Mouse (Mus musculus) forebrain, embryonic 15.5 days (tissue): ENCODE results near the gene Ino80b. TPM values are rescaled to one million over a fixed set of nuclear protein-coding genes. Genes with fewer than 3 reads are reported as not detected.
A peak's percentile ranks its signal among the peaks of the same experiment; 100 is the strongest.

Experiments
- ATAC-seq: fragments of 200-750 bp; cut with Nextera tagmentation; replicated peaks from 2 replicates; pipeline ENCODE4 v1.8.0; 2017; ENCODE audit warnings: mild to moderate bottlenecking, moderate TSS enrichment, moderate library complexity
- H3K27ac ChIP-seq: fragments of 300-500 bp; sonication (generic); replicated peaks from 2 replicates; pipeline ENCODE4 v1.5.1; 2015; ENCODE audit warnings: mild to moderate bottlenecking, inconsistent platforms
- H3K27me3 ChIP-seq: fragments of 300-500 bp; sonication (generic); 2 replicates; pipeline ENCODE4 v1.6.1; 2015; ENCODE audit warnings: inconsistent platforms
- H3K36me3 ChIP-seq: fragments of 300-500 bp; sonication (generic); 2 replicates; pipeline ENCODE4 v1.6.1; 2015; ENCODE audit warnings: mild to moderate bottlenecking, inconsistent platforms
- H3K4me1 ChIP-seq: fragments of 300-500 bp; sonication (generic); 2 replicates; pipeline ENCODE4 v1.6.1; 2015; ENCODE audit warnings: inconsistent platforms
- H3K4me2 ChIP-seq: fragments of 300-500 bp; sonication (generic); replicated peaks from 2 replicates; pipeline ENCODE4 v1.6.1; 2015; ENCODE audit warnings: mild to moderate bottlenecking, inconsistent platforms
- H3K4me3 ChIP-seq: fragments of 300-500 bp; sonication (generic); 2 replicates; pipeline ENCODE4 v1.5.1; 2015; ENCODE audit warnings: mild to moderate bottlenecking, inconsistent platforms
- H3K9ac ChIP-seq: fragments of 300-500 bp; sonication (generic); replicated peaks from 2 replicates; pipeline ENCODE4 v1.6.1; 2015; ENCODE audit warnings: mild to moderate bottlenecking, inconsistent platforms
- H3K9me3 ChIP-seq: fragments of 300-500 bp; sonication (generic); 2 replicates; pipeline ENCODE4 v1.6.1; 2016; ENCODE audit warnings: inconsistent platforms
- WGBS: fragments of 180-500 bp; shearing (Covaris S2); methylation state at CpG from one replicate; pipeline ENCODE4 v1.1.7; 2015; ENCODE audit warnings: mixed read lengths; 5-methylcytosine and 5-hydroxymethylcytosine counted together
- polyA plus RNA-seq: library from polyadenylated mRNA; unstranded; fragments of >200 nt; fragmentation: Nextera tagmentation; extraction: Ambion mirVana; gene quantifications from 2 replicates; pipeline ENCODE4 v1.2.1, GENCODE M21; 2015

Gene Ino80b
- polyA plus RNA-seq, 1 experiment from 2014 or later, result 15.6 TPM

GRCm38 (mm10) chr6:83156259-83156684, 31.0 kb upstream of the Ino80b start, which contains the start of the genes Wdr54 and 1700003E16Rik:
Gene Wdr54, minus strand, starts transcription at chr6:83156397.
Gene 1700003E16Rik, plus strand, starts transcription at chr6:83156404.
- H3K27me3 ChIP-seq, result peaks cover 15% of the 10 kb centered on the region
- H3K27ac ChIP-seq, result peak within 1 kb of the TSS; percentile 49
- no peaks in the 10 kb centered on the region for H3K9me3 ChIP-seq
- peaks cover 20% of the 10 kb centered on the region for H3K4me1 ChIP-seq
- peak within 1 kb of the TSS; percentile 55 for H3K9ac ChIP-seq
- peak; percentile 92 for ATAC-seq
- H3K4me3 ChIP-seq, result peak within 1 kb of the TSS; percentile 50
- H3K36me3 ChIP-seq, result peaks cover 5% of the 10 kb centered on the region; the same call in 1 of the 2 replicates
- WGBS, result under 1% methylated on average over 32 of the region's 32 CpGs
- H3K4me2 ChIP-seq, result peak within 1 kb of the TSS; percentile 72

- H3K9me3 ChIP-seq, result no peaks in the 10 kb centered on the region
- ATAC-seq, result peak; percentile 47
- peak overlapping the region; percentile 49 for H3K27ac ChIP-seq
Measured at GRCm38 (mm10) chr6:83155552-83156238, 30.5 kb upstream of the Ino80b start.

GRCm38 (mm10) chr6:83153485-83153884, 28.3 kb upstream of the Ino80b start:
- Histone ChIP-seq H3K27me3 (no peaks in the 10 kb centered on the region), H3K9me3 (no peaks in the 10 kb centered on the region), H3K4me1 (peaks cover 20% of the 10 kb centered on the region), H3K27ac (no peak overlapping the region), H3K4me2 (no peak overlapping the region), H3K9ac (no peak overlapping the region), H3K36me3 (peaks cover 5% of the 10 kb centered on the region; the same call in 1 of the 2 replicates), H3K4me3 (no peak overlapping the region)
- WGBS, result 78% methylated on average over 5 of the region's 5 CpGs
- no peak for ATAC-seq

More at GRCm38 (mm10) chr6:83155552-83156238, 30.5 kb upstream of the Ino80b start:
- Histone ChIP-seq H3K4me2 (peak overlapping the region; percentile 72), H3K4me3 (peak overlapping the region; percentile 50), H3K36me3 (peaks cover 5% of the 10 kb centered on the region; the same call in 1 of the 2 replicates), H3K27me3 (peaks cover 9% of the 10 kb centered on the region), H3K9ac (peak overlapping the region; percentile 55), H3K4me1 (peaks cover 20% of the 10 kb centered on the region)
- WGBS, result 7% methylated on average over 23 of the region's 23 CpGs

- no peak overlapping the region for H3K27ac ChIP-seq
- peaks cover 5% of the 10 kb centered on the region; the same call in 1 of the 2 replicates for H3K36me3 ChIP-seq
- ATAC-seq, result no peak
- 86% methylated on average over 12 of the region's 12 CpGs for WGBS
- no peak overlapping the region for H3K4me3 ChIP-seq
- H3K9ac ChIP-seq, result no peak overlapping the region
- H3K4me2 ChIP-seq, result no peak overlapping the region
- no peaks in the 10 kb centered on the region for H3K9me3 ChIP-seq
- H3K4me1 ChIP-seq, result peaks cover 20% of the 10 kb centered on the region
- H3K27me3 ChIP-seq, result no peaks in the 10 kb centered on the region
Measured at GRCm38 (mm10) chr6:83153038-83153437, 27.8 kb upstream of the Ino80b start.

- H3K4me3 ChIP-seq, result no peak overlapping the region
- H3K4me2 ChIP-seq, result no peak overlapping the region
- 23% methylated on average over 8 of the region's 8 CpGs for WGBS
- H3K36me3 ChIP-seq, result peaks cover 5% of the 10 kb centered on the region; the same call in 1 of the 2 replicates
- H3K9ac ChIP-seq, result no peak overlapping the region
- no peaks in the 10 kb centered on the region for H3K27me3 ChIP-seq
- no peaks in the 10 kb centered on the region for H3K9me3 ChIP-seq
- H3K27ac ChIP-seq, result no peak overlapping the region
- H3K4me1 ChIP-seq, result peaks cover 20% of the 10 kb centered on the region
- no peak for ATAC-seq
Measured at GRCm38 (mm10) chr6:83151721-83152120, 26.5 kb upstream of the Ino80b start.

GRCm38 (mm10) chr6:83147280-83147679, 22.0 kb upstream of the Ino80b start:
- Histone ChIP-seq H3K4me1 (peaks cover 2% of the 10 kb centered on the region), H3K4me2 (no peak overlapping the region), H3K9ac (no peak overlapping the region), H3K27me3 (no peaks in the 10 kb centered on the region; the same call in 1 of the 2 replicates), H3K9me3 (no peaks in the 10 kb centered on the region), H3K27ac (no peak overlapping the region), H3K36me3 (no peaks in the 10 kb centered on the region), H3K4me3 (no peak overlapping the region)
- 56% methylated on average over 7 of the region's 7 CpGs for WGBS
- no peak for ATAC-seq

- Histone ChIP-seq H3K4me3 (no peak overlapping the region), H3K27me3 (no peaks in the 10 kb centered on the region; the same call in 1 of the 2 replicates), H3K9me3 (no peaks in the 10 kb centered on the region), H3K27ac (no peak overlapping the region), H3K36me3 (no peaks in the 10 kb centered on the region), H3K9ac (no peak overlapping the region), H3K4me1 (peaks cover 8% of the 10 kb centered on the region), H3K4me2 (no peak overlapping the region)
- WGBS, result 80% methylated on average over 9 of the region's 9 CpGs
- ATAC-seq, result no peak
Measured at GRCm38 (mm10) chr6:83145805-83146204, 20.6 kb upstream of the Ino80b start.

- H3K27me3 ChIP-seq, result no peaks in the 10 kb centered on the region; the same call in 1 of the 2 replicates
- no peak overlapping the region for H3K9ac ChIP-seq
- no peaks in the 10 kb centered on the region for H3K9me3 ChIP-seq
- WGBS, result 83% methylated on average over 2 of the region's 2 CpGs
- ATAC-seq, result no peak
- H3K36me3 ChIP-seq, result no peaks in the 10 kb centered on the region
- no peak overlapping the region for H3K4me3 ChIP-seq
- H3K4me2 ChIP-seq, result no peak overlapping the region
- peaks cover 8% of the 10 kb centered on the region for H3K4me1 ChIP-seq
- no peak overlapping the region for H3K27ac ChIP-seq
Measured at GRCm38 (mm10) chr6:83145209-83145608, 20.0 kb upstream of the Ino80b start.

- Histone ChIP-seq H3K4me3 (no peak overlapping the region), H3K9ac (no peak overlapping the region), H3K36me3 (no peaks in the 10 kb centered on the region), H3K4me2 (no peak overlapping the region), H3K4me1 (peaks cover 14% of the 10 kb centered on the region), H3K27ac (no peak overlapping the region), H3K27me3 (no peaks in the 10 kb centered on the region; the same call in 1 of the 2 replicates), H3K9me3 (no peaks in the 10 kb centered on the region)
- WGBS, result 50% methylated on average over 11 of the region's 11 CpGs
- no peak for ATAC-seq
Measured at GRCm38 (mm10) chr6:83142886-83143285, 17.7 kb upstream of the Ino80b start.

- Histone ChIP-seq H3K4me2 (peak overlapping the region; percentile 56), H3K27ac (no peak overlapping the region), H3K27me3 (no peaks in the 10 kb centered on the region; the same call in 1 of the 2 replicates), H3K4me1 (peaks cover 20% of the 10 kb centered on the region), H3K9ac (peak overlapping the region; percentile 53), H3K9me3 (no peaks in the 10 kb centered on the region), H3K4me3 (peak overlapping the region; percentile 38), H3K36me3 (no peaks in the 10 kb centered on the region)
- whole genome bisulfite sequencing, result 2% methylated on average over 41 of the region's 41 CpGs
- ATAC-seq, result peak; percentile 23; the same call in 1 of the 2 replicates
Measured at GRCm38 (mm10) chr6:83142211-83142731, 17.0 kb upstream of the Ino80b start.

- 41% methylated on average over 4 of the region's 4 CpGs for WGBS
- no peak overlapping the region for H3K4me3 ChIP-seq
- no peaks in the 10 kb centered on the region; the same call in 1 of the 2 replicates for H3K27me3 ChIP-seq
- H3K4me2 ChIP-seq, result peak overlapping the region; percentile 56; the same call in 1 of the 2 replicates
- H3K9me3 ChIP-seq, result no peaks in the 10 kb centered on the region
- no peaks in the 10 kb centered on the region for H3K36me3 ChIP-seq
- H3K4me1 ChIP-seq, result peaks cover 26% of the 10 kb centered on the region
- no peak for ATAC-seq
- no peak overlapping the region for H3K27ac ChIP-seq
- peak overlapping the region; percentile 53; the same call in 1 of the 2 replicates for H3K9ac ChIP-seq
Measured at GRCm38 (mm10) chr6:83141636-83142035, 16.4 kb upstream of the Ino80b start.

- Histone ChIP-seq H3K4me3 (no peak overlapping the region), H3K4me2 (no peak overlapping the region), H3K4me1 (peaks cover 27% of the 10 kb centered on the region), H3K27ac (no peak overlapping the region), H3K36me3 (no peaks in the 10 kb centered on the region), H3K27me3 (peaks cover 2% of the 10 kb centered on the region; the same call in 1 of the 2 replicates), H3K9ac (no peak overlapping the region), H3K9me3 (no peaks in the 10 kb centered on the region)
- no peak for ATAC-seq
- WGBS, result 88% methylated on average over 8 of the region's 8 CpGs
Measured at GRCm38 (mm10) chr6:83140044-83140443, 14.8 kb upstream of the Ino80b start.
